Mouse (Mus musculus): Measurements from ENCODE around the gene Fam126a. TPM values are rescaled to one million over a fixed set of nuclear protein-coding genes. Genes with fewer than 3 reads are reported as not detected.

Gene Fam126a
- polyA plus RNA-seq (2017; shearing (Covaris generic)): 19.5 TPM

DNA sequence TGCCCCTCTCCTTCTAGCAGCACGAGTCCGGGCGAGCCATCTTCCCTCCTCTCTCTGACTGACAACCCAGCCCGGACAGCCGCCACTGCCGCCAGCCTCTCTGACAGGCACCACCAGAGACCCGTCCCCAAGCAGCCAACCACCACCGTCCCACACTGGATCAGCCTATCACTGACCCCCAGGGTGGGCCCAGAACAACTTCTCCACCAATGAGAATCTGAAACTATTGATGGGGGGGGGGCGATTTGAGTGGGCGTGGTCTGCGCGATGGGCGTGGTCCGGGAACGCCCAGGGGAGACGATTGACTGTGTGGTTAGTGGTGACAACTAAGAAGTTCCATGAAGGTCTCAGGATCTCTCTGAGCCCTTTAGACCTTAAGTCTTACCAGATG is at the start of gene Fam126a:
TSS of gene Fam126a (minus strand) at position 112 of the 391 bp plus-strand sequence.

Other genes starting within 250 kb of the Fam126a start
- 18.2 TPM for gene Pus7, start 247.0 kb downstream of the Fam126a start, polyA plus RNA-seq (2017; shearing (Covaris generic))
- 24.1 TPM for gene Rint1, start 243.0 kb downstream of the Fam126a start, polyA plus RNA-seq (2017; shearing (Covaris generic))
- 80.3 TPM for gene Tomm7, start 186.5 kb downstream of the Fam126a start, polyA plus RNA-seq (2017; shearing (Covaris generic))
- 19.8 TPM for gene Klhl7, start 69.9 kb upstream of the Fam126a start, polyA plus RNA-seq (2017; shearing (Covaris generic))
- 13.6 TPM for gene Nupl2, start 134.3 kb upstream of the Fam126a start, polyA plus RNA-seq (2017; shearing (Covaris generic))